Mouse (Mus musculus): ENCODE measurements around the gene Plscr3. TPM values are rescaled to one million over a fixed set of nuclear protein-coding genes. Genes with fewer than 3 reads are reported as not detected.
A peak's percentile ranks its signal among the peaks of the same experiment; 100 is the strongest.
"Not testable (repeated sequence)": the region's sequence is repeated elsewhere in the genome, so short reads cannot be mapped to it uniquely, and the experiment has no call there.

Plscr3 gene
- total RNA-seq, 2 experiments from 2014 or later = 9.6 to 13.0 TPM

DNA sequence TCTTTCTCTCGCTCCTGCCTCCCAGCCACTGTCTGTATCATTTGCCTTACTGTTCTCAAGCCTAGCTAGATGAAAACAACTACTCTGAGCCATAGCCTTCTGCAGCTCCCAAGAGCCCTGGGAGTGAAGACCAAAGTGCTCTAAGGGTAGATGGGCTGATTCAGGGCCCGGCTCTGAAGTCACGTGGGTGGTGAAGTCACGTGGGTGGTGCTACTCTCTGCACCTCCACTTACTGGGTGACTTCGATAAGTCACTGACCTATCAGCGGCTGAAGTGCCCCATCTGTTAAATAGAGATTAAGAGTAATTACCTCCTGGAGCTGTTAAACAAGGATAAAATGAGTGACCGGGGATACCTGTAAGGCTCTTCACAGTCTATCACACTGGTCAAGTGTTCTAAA is 7.8 kb downstream of the Plscr3 start:
- TF ChIP-seq CTCF (IDR thresholded peaks at IDR 0.05) = no peak
- H3K4me3 ChIP-seq = no peak overlapping the region
- no peak for DNase-seq
- H3K27ac ChIP-seq = peak overlapping the region; percentile 43
- intact Hi-C loops (cut with DNase I) = no loop called here

DNA sequence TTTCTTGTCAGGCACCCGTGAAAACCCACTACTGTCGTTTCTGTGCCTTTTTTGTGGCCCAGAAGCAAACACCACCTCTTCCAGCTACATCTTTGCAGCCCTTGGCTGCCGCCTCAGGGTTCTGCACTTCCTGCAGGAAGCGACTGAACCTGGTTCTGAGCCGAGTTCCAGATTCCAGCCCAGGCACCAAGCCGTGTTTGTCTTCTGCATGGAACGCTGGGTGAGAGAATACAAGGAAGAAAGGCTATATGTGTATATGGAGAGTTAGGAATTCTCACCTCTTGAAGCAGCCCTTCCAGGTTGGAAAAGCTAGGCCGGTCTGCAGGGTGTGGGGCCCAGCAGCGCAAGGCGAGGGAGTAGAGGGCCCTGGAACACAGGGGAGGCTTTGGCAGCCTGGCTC is 8.5 kb downstream of the Plscr3 start:
- H3K27ac ChIP-seq = peak overlapping the region; percentile 43

DNA sequence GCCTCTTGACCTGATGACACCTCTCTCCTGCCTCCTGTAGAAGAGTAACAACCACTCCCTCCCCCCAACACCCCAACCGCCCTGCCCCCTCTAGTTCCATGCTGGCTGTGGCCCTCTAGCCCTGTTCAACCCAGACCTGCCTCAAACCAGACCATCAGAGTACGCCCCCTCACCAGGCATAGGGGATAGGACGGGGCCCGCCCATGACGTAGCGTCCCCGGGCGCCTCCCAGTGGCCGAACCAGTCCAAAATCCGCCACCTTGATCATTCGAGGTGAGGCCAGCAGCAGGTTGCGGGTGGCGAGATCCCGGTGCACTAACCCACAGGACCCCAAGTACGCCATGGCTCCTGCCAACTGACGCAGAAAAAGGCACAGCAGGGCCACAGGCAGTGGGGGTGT is 9.2 kb downstream of the Plscr3 start:
- TF ChIP-seq CTCF (IDR thresholded peaks at IDR 0.05) = peak; percentile 61
- DNase-seq = peak; percentile 59
- intact Hi-C loops (cut with DNase I) = no loop called here
- Histone ChIP-seq H3K4me3 (no peak overlapping the region), H3K27ac (peak overlapping the region; percentile 43; the same call in 1 of the 2 replicates)

More for the DNA sequence above, 8.5 kb downstream of the Plscr3 start:
- DNase-seq = no peak
- TF ChIP-seq CTCF (IDR thresholded peaks at IDR 0.05) = no peak
- intact Hi-C loops (cut with DNase I) = no loop called here
- no peak overlapping the region for H3K4me3 ChIP-seq

DNA sequence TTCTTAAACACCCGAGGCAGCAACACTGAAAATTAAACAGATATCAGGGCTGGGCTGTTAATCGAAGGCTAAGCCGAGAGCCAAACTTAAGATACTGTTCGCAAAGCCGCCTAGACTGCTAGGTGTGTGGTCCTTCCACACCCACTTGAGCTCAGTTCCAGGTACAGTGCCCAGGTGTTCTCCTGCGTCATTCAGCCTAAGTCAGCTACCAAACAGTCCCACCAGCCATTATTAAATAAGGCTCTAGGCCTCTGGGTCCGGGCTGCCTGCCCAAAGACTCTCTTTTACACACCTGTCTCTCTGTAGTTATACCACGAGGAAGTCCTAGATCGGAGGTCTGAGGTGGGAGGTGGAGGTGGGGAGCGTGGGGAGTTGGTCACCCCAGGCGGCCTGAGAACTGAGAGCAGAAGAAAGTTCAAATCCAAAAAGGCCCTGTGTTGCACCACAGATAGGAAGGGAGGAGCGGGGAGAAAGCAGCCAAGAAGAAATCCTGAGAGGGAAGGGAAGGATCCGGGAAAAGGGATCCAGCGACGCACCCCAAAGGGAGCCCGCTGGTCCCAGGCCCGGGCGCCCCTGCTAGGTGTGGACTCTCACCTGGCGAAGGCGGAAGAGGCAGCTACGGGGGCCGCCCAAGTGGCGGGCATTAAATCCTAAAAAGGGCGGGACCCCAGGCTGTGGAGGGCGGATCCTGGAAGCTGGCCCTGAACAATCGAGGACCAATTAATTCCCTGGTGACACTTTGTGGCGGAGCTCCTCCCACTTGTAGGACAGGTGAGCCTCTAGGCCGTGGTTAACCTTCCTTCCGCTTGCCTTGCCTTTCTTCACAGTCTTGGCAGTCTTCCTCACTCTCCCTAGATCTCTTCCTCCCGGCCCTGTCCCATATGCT is 12.2 kb downstream of the Plscr3 start, which contains the start of gene Tnk1:
Tnk1 (minus strand) TSS at position 618 of the 886 bp plus-strand sequence.
- TF ChIP-seq CTCF (IDR thresholded peaks at IDR 0.05) = no peak
- intact Hi-C loops (cut with DNase I) = no loop called here
- no peak within 1 kb of the TSS for H3K4me3 ChIP-seq
- no peak for DNase-seq
- no peak within 1 kb of the TSS for H3K27ac ChIP-seq

DNA sequence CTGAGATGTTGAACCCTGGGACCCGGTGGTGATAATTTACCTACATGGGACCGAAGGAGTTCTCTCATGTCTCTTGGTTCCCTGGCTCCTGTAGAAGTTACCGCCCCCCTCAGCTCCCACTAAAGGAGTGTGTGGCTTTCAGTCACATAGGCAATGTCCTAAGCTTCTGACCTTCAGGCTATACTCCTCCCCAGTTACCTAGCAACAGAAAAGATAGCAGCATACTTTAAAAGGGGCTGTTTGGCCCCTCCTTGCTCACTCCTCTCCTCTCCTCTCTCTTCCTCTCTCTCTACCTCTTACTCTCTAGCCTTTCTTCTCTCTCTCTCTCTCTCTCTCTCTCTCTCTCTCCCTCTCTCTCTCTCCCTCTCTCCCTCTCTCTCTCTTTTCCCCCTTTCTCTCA is 17.6 kb downstream of the Plscr3 start:
- H3K27ac ChIP-seq; DNase-seq; intact Hi-C loops (cut with DNase I); H3K4me3 ChIP-seq: not testable (repeated sequence)

DNA sequence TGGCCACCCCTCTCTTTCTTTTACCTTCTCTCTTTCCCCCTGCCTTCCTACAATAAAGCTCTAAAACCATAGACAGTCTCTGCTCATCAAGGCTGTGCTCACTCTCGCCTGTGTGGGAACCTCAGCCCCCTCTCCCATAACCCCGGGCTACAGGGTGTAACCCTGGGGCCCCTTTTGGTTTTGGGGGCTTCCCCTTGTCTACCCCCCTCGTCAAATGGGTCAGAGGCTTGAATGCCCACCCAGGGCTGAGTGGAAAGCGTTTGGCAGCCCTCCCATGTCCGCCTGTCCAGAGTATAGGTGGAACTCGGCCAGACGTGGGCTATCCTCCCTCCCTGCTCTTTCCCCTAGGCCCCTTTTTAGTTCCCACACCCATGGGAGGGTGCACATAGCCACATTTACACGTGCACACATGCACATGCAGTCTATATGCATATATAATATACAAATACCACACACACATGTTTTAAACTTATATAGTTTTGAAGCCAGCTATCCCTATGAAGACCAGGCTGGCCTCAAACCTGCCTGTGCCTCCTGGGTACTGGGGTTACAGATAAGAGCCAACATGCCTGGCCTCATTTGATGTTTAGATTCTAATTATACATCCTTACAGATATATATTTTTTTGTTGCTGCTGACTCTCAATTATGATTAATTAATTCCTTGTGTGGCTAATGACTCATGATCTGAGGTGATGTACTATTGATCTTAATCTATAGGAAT is 18.1 kb downstream of the Plscr3 start:
- intact Hi-C loops (cut with DNase I) = no loop called here
- no peak for DNase-seq
- no peak for TF ChIP-seq CTCF (IDR thresholded peaks at IDR 0.05)
- H3K27ac ChIP-seq = no peak overlapping the region
- no peak overlapping the region for H3K4me3 ChIP-seq

DNA sequence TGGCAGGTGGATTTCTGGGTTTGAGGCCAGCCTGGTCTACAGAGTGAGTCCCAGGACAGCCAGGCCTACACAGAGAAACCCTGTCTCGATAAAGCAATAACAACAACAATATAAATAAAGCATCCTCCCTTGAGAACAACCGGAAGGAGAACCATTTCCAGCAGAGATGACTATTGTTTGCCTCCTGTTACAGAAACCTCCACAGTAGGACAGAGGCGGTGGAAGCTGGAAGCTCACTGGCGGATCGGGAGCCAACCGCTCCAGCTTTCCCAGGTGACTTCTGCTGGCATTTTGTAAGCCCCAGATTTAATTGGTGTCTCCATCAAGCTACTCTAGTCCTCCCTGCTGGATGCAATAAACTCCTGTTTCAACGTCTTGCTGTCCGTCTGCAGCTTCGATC is 19.4 kb downstream of the Plscr3 start:
- Histone ChIP-seq H3K4me3 (no peak overlapping the region), H3K27ac (peak overlapping the region; percentile 46; the same call in 1 of the 2 replicates)
- intact Hi-C loops (cut with DNase I) = no loop called here
- no peak for DNase-seq
- no peak for TF ChIP-seq CTCF (IDR thresholded peaks at IDR 0.05)

DNA sequence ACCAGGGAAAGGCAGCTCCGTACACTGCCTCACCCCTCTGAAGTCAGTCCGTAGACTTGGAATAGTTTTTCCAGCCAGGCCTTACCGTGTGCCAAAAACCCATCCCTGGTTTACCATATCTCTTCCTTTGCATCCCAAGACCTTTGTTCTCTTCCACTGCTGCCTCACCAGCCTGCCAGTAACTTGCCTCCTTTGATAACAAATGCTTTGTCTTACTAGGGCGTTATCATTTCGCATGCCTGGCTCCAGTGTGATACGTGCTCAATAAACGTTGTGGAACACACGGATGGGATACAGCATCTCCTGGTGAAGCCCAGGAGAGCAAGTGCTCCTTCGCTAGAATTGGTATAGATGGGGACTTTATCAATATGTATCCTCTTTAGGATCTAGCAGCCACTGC is 21.2 kb downstream of the Plscr3 start:
- DNase-seq = no peak
- TF ChIP-seq CTCF (IDR thresholded peaks at IDR 0.05) = no peak
- H3K27ac ChIP-seq = 0 out of 2 replicates have a peak overlapping the region, but pooled peaks have one; percentile 5
- H3K4me3 ChIP-seq = no peak overlapping the region
- intact Hi-C loops (cut with DNase I) = no loop called here

DNA sequence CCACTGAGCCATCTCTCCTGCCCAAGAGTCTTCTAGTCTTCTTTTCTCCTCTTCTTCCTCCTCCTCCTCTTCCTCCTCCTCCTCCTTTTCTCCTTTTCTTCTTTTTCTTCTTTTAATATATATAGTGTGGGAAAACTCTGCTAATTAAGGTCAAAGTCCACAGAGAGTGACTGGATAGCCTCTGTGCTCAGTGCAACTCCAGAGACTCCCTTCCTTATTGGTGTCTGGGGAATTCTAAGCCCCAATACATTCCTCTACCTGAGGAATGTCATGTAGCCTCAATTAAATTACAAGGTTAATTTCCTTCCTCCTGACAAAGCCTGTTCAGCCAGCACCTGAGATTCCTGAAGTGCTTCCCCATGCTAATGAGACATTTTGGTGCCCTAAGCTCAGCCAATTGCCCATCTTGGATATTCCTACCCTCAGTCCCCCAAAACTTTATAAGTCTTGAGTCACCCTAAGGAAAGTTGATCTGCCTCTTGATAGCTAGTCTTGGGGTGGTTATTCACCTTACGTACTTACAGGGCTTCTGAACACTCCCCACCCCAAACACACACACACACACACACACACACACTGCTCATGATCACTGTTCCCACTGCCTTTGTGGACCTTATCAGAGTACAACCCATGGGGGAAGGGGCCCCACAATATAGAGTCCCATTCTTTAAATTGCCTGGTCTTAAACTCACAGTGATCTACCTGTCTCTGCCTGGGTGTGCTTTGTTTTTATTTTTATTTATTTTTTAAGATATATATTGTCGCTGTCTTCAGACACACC is 24.3 kb downstream of the Plscr3 start:
- Histone ChIP-seq H3K27ac (no peak overlapping the region), H3K4me3 (no peak overlapping the region)
- intact Hi-C loops (cut with DNase I) = no loop called here
- TF ChIP-seq CTCF (IDR thresholded peaks at IDR 0.05) = no peak
- DNase-seq = no peak

DNA sequence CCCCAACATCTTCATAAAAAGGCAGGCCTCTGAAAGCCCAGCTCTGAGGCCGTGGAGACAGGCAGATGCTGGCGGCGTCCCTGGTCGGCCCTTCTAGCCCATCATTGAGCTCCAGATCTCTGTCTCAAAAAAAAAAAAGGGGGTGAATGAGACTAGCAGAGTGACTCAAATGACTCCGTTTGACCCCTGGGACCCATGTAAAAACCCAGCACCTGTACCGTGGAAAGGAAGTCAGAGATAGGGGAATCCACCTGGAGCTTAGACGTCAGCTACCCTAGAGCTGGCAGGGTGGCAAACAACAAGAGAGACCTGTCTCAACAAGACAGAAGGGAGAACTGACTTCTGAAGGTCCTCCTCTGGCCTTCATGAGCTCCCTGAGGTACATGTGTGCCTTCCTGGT is 25.6 kb downstream of the Plscr3 start:
- Histone ChIP-seq H3K27ac (no peak overlapping the region), H3K4me3 (no peak overlapping the region)
- TF ChIP-seq CTCF (IDR thresholded peaks at IDR 0.05) = no peak
- DNase-seq = no peak
- intact Hi-C loops (cut with DNase I) = no loop called here

DNA sequence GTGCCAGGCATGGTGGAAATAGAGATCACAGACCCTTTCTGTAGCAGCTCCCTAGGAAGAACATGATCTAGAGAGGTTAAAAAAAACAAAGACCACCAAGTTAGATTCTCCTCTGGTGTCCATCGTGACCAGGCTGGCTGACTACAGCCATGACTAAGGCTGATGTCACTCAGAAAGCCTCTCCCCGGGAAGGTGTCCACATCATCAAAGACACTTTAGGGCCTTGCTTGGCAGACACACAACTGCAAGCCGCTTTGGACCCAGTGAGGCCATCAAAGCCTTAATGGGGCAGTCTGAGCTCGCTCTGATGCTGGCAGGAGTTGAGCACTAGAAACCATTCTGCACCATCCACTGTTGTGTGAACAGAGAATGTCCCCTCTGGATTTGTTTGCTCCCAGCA is 26.3 kb downstream of the Plscr3 start:
- Histone ChIP-seq H3K4me3 (no peak overlapping the region), H3K27ac (no peak overlapping the region)
- intact Hi-C loops (cut with DNase I) = no loop called here
- no peak for TF ChIP-seq CTCF (IDR thresholded peaks at IDR 0.05)
- DNase-seq = no peak

DNA sequence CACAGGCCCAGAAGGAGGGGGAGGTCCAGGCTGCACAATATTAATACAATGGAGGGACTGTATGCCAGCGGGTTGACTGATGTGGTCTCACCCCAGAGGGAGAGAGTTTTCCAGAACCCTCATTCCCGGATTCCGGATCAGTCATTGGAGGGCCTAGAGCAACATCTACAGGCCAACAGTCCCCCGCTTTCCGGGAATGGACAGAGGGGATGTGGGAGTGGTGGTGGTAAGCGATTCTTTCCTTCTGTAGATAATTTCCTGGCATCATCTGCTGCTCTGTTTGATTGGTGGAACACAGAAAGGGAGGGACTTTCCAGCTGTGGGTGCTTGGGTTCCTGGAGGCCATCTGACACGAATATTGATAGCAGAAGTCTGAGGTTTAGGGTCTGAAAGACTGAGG is 30.0 kb downstream of the Plscr3 start:
- peak overlapping the region; percentile 76 for H3K27ac ChIP-seq
- TF ChIP-seq CTCF (IDR thresholded peaks at IDR 0.05) = peak; percentile 6; the same call in 1 of the 2 replicates
- peak overlapping the region; percentile 3 for H3K4me3 ChIP-seq
- DNase-seq = no peak
- intact Hi-C loops (cut with DNase I) = loop anchor here (2.0 to 5.0 kb wide), 4 partner anchors 71 to 194 kb away; partner anchors contain the start of genes Polr2a, Senp3 and Tmem102

Data from gastrocnemius, adult 2 months (tissue).